Mouse (Mus musculus) E14TG2a.4 (cell line): ENCODE data around the gene Grm4.

Source experiments
- CTCF ChIP-seq: conservative IDR thresholded peaks from 2 replicates; pipeline ENCODE4 v1.5.1; 2014; ENCODE audit warnings: low read length
- NANOG ChIP-seq: IDR thresholded peaks from 2 replicates; pipeline ENCODE4 v1.6.1; 2014; ENCODE audit warnings: borderline replicate concordance, low read length, mixed read lengths
- POU5F1 ChIP-seq: IDR thresholded peaks from 2 replicates; pipeline ENCODE4 v1.6.1; 2014; ENCODE audit warnings: low read length, borderline replicate concordance

DNA sequence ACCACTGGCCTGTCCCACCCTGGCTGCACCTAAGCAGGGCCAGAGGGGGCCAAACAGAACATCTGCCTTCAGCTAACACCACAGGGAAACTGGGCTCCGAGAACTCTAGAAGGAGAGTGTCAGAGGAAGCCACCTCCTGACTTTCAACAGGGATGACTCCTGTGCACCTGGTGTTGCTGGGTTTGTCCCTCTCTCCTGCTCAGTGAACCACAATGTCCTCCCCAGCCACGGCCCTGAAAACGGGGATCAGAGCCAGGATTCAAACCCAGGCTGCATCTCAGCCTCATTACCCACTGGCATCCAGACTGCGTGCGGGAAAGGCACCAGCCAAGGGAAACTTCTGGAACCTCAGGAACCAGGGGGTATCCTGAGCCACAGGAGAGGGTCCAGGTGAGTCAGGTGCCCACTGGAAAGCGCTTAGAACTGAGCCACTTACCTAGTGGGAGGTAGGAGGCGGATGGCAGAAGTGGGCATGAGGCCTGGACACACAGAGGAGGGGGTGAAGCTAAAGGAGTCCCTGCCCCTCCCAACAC, 26.1 kb downstream of the Grm4 start:
- TF ChIP-seq CTCF (no peak), NANOG (no peak), POU5F1 (no peak)
